Mouse (Mus musculus) neural tube, embryonic 12.5 days (tissue): ENCODE measurements around the gene Fam234a. TPM values are rescaled to one million over a fixed set of nuclear protein-coding genes. Genes with fewer than 3 reads are reported as not detected.
A peak's percentile ranks its signal among the peaks of the same experiment; 100 is the strongest.

ENCODE experiments used
- ATAC-seq: fragments of 200-750 bp; cut with Nextera tagmentation; 2 replicates; pipeline ENCODE4 v1.8.0; 2017; ENCODE audit warnings: low read depth, mild to moderate bottlenecking, moderate TSS enrichment, moderate library complexity; ENCODE audit not compliant: low FRiP score
- H3K27ac ChIP-seq: fragments of 300-500 bp; sonication (generic); 2 replicates; pipeline ENCODE4 v1.5.1; 2016
- H3K27me3 ChIP-seq: fragments of 300-500 bp; sonication (generic); replicated peaks from 2 replicates; pipeline ENCODE4 v1.6.1; 2016; ENCODE audit warnings: mild to moderate bottlenecking
- H3K36me3 ChIP-seq: fragments of 300-500 bp; sonication (generic); 2 replicates; pipeline ENCODE4 v1.6.1; 2016; ENCODE audit warnings: mild to moderate bottlenecking
- H3K4me1 ChIP-seq: fragments of 300-500 bp; sonication (generic); 2 replicates; pipeline ENCODE4 v1.6.1; 2016
- H3K4me2 ChIP-seq: fragments of 300-500 bp; sonication (generic); replicated peaks from 2 replicates; pipeline ENCODE4 v1.6.1; 2016; ENCODE audit warnings: mild to moderate bottlenecking
- H3K4me3 ChIP-seq: fragments of 300-500 bp; sonication (generic); 2 replicates; pipeline ENCODE4 v1.5.1; 2016
- H3K9ac ChIP-seq: fragments of 300-500 bp; sonication (generic); 2 replicates; pipeline ENCODE4 v1.6.1; 2016; ENCODE audit warnings: mild to moderate bottlenecking
- H3K9me3 ChIP-seq: fragments of 300-500 bp; sonication (generic); 2 replicates; pipeline ENCODE4 v1.6.1; 2016; ENCODE audit warnings: mild to moderate bottlenecking
- WGBS: fragments of 180-500 bp; shearing (Covaris S2); methylation state at CpG from one replicate; pipeline ENCODE4 v1.1.7; 2016; 5-methylcytosine and 5-hydroxymethylcytosine counted together
- polyA plus RNA-seq: library from polyadenylated mRNA; unstranded; fragments of >200 nt; fragmentation: Nextera tagmentation; extraction: Ambion mirVana; gene quantifications from 2 replicates; pipeline ENCODE4 v1.2.1, GENCODE M21; 2016

Fam234a gene
- polyA plus RNA-seq, 1 experiment from 2014 or later: 28.6 TPM

DNA sequence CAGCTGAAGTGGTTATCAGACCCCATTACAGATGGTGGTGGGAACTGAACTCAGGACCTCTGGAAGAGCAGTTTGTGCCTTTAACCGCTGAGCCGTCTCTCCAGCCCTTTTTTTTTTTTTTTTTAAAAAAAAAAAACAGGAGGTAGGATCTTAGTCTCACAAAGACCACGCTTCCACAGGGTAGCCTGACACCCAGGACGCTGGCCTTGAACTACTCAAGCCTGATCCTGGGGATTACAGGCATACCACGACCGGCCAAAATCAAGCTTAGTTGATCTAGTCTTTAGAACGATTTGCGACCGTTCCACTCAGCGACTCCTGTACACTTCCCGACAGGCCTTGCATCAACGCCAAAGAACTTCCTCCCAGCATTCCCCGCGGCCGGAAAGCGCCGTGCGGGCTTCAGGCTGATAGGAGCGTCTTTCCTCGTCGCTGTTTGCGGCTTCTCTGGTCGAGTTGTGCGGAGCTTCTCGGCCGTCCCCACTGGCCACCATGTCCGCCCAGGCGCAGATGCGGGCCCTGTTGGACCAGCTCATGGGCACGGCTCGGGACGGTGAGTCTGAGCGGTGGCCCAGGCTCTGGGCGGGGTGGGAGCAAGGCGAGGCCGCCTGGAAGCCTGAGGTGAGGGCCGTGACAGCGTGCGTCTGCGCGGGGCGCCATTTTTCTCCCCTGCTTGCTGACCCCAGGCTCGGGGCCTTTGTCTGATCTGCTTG is 8.7 kb upstream of the Fam234a start, which contains the start of gene Luc7l:
Gene Luc7l, plus strand, starts transcription at position 358 of the 713 bp plus-strand sequence.
- peak within 1 kb of the TSS; percentile 95 for H3K9ac ChIP-seq
- H3K27ac ChIP-seq: peak within 1 kb of the TSS; percentile 91
- ATAC-seq: peak; percentile 92
- no peaks in the 10 kb centered on the region for H3K27me3 ChIP-seq
- H3K4me2 ChIP-seq: peak within 1 kb of the TSS; percentile 68
- H3K36me3 ChIP-seq: peaks cover 15% of the 10 kb centered on the region
- peak within 1 kb of the TSS; percentile 99 for H3K4me3 ChIP-seq
- H3K4me1 ChIP-seq: peaks cover 9% of the 10 kb centered on the region
- WGBS: under 1% methylated on average over 43 of the region's 43 CpGs
- no peaks in the 10 kb centered on the region for H3K9me3 ChIP-seq

DNA sequence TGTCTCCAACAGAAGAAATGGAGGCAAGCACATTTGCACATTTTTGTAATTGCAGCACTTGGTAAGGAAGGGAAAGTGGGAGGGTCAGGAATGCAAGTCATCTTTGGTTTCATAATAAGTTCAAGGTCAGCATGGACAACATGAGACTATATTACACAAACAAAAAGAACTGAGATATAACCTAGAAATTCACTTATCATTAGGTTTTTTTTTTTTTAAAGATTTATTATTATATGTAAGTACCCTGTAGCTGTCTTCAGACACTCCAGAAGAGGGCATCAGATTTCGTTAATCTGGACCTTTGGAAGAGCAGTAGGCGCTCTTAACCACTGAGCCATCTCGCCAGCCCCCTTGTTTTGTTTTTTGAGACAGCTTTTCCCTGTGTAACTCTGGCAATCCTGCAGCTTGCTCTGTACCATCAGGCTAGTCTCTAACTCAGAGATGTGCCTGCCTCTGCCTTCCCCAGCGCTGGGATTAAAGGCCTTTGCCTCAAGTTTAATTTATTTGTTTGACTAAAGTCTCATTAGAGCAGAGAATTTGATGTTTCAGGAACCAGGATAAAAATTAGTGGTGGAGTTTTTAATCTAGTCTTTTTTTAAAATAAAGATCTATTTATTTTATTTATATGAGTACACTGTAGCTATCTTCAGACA is 8.0 kb upstream of the Fam234a start:
- H3K36me3 ChIP-seq: peaks cover 8% of the 10 kb centered on the region
- 63% methylated on average over 4 of the region's 4 CpGs for WGBS
- no peaks in the 10 kb centered on the region for H3K27me3 ChIP-seq
- H3K4me1 ChIP-seq: peaks cover 9% of the 10 kb centered on the region
- ATAC-seq: no peak
- peak overlapping the region; percentile 68 for H3K4me2 ChIP-seq
- H3K4me3 ChIP-seq: peak overlapping the region; percentile 99; the same call in 1 of the 2 replicates
- H3K9me3 ChIP-seq: no peaks in the 10 kb centered on the region
- H3K27ac ChIP-seq: no peak overlapping the region
- H3K9ac ChIP-seq: no peak overlapping the region

DNA sequence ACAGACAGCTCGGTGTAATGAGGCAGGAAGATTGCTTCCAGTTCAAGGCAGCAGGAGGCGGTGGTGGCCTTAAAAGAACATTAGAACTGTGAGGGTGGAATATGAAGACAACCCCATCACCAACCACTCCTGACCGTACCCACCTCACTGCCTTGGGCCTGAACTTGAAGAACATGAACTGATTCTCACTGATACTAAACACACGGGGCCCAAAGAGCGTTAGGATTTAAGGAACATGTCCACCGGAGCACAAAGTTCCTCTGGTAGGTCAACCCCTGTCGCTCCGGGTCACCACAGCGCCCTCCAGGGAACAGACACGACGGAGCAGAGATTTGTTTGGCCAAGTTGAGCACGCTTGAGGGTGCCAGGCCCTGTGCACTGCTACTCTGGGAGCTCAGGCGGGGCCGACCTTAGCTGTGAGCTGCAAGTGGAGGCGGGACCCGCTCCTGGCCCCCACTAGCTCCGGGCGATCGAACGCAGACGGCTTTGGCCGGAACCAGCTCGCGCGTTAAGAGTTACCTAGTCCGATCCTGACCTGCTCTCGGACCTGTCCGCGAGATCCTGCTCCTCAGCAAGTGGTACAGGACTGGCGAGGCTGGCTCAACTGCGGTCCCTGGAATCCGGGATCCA is 456 bp downstream of the Fam234a start:
- H3K9me3 ChIP-seq: no peaks in the 10 kb centered on the region
- peak; percentile 87 for ATAC-seq
- H3K27me3 ChIP-seq: no peaks in the 10 kb centered on the region
- peak overlapping the region; percentile 60 for H3K4me3 ChIP-seq
- H3K4me2 ChIP-seq: peak overlapping the region; percentile 73
- WGBS: under 1% methylated on average over 32 of the region's 32 CpGs
- H3K9ac ChIP-seq: peak overlapping the region; percentile 54
- H3K27ac ChIP-seq: no peak overlapping the region
- no peaks in the 10 kb centered on the region; the same call in 1 of the 2 replicates for H3K4me1 ChIP-seq
- no peaks in the 10 kb centered on the region for H3K36me3 ChIP-seq

DNA sequence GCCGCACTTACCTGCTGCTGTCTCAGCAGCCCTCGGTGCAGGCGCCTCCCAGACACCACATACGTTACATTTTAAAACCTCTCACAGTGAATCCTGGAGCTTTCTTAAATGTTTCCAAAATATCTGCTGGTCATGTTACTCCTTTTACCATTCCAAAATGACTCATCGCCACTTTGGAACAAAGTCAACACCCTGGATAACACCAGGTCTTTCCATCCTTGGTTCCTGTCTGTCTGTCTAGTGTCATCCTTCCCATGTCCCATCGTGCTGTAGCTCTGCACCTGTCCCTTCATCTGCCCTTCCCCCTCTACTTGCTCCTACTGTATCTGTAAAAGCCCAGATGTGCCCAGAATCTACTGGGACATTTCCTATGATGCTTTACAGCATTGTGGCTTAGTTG is 3.1 kb downstream of the Fam234a start:
- H3K9ac ChIP-seq: no peak overlapping the region
- no peaks in the 10 kb centered on the region for H3K36me3 ChIP-seq
- no peak for ATAC-seq
- H3K9me3 ChIP-seq: no peaks in the 10 kb centered on the region
- no peak overlapping the region for H3K27ac ChIP-seq
- H3K4me2 ChIP-seq: no peak overlapping the region
- no peak overlapping the region for H3K4me3 ChIP-seq
- 84% methylated on average over 6 of the region's 6 CpGs for WGBS
- no peaks in the 10 kb centered on the region; the same call in none of the 2 replicates for H3K4me1 ChIP-seq
- no peaks in the 10 kb centered on the region for H3K27me3 ChIP-seq

DNA sequence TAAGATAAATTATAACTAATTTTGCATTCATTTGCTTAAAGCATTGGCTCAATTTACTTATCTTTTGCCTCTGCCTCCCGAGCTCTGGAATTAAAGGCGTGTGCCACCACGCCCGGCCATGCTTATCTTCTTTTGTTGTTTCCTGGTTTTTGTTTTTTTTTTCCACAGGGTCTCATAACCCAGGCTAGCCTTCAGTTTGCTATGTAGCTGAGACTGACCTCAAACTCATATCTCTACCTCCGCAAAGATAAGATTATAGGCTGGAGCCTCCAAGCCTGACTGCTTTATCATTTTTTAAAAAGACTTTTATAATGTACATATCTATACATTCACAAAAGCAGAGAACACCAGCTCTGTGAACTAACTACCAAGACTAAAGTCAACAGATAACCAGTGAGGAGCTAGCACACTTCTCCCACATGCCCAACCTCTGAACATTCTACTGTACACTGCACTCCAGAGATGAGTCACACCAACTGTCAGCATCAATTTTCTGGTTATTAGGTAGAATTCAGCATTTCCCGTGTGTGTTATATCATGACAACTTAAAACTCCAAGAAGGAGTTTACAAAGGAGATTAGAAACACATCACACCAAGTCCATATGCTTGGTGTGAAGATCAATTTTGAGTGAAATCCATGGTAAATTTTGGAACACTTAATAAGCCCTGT is 3.8 kb downstream of the Fam234a start:
- Histone ChIP-seq H3K9ac (no peak overlapping the region), H3K36me3 (no peaks in the 10 kb centered on the region), H3K27ac (no peak overlapping the region), H3K27me3 (no peaks in the 10 kb centered on the region), H3K4me2 (no peak overlapping the region), H3K9me3 (no peaks in the 10 kb centered on the region), H3K4me3 (no peak overlapping the region), H3K4me1 (peaks cover 5% of the 10 kb centered on the region)
- ATAC-seq: no peak
- WGBS: 85% methylated on average over 6 of the region's 6 CpGs

DNA sequence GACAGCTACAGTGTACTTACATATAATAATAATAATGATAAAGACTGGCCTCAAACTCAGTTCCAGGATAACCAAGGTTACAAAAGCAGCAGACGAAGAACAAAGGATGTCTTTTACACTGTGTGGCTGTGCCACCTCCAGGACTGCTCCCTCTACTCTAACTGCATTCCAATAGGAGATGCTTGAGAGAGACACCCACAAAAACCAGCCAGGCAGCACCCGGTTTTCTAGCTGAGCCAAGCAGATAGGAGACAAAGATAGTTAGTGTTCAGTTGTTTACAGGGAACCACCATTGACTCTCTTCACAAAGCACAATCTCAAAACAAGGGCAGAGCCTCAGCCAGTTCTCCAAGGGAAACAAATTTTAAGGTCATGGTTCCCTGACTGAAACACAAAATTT is 4.5 kb downstream of the Fam234a start:
- peaks cover 9% of the 10 kb centered on the region for H3K4me1 ChIP-seq
- H3K9me3 ChIP-seq: no peaks in the 10 kb centered on the region
- no peak overlapping the region for H3K9ac ChIP-seq
- no peak overlapping the region for H3K4me3 ChIP-seq
- H3K36me3 ChIP-seq: no peaks in the 10 kb centered on the region
- no peaks in the 10 kb centered on the region for H3K27me3 ChIP-seq
- ATAC-seq: no peak
- no peak overlapping the region for H3K4me2 ChIP-seq
- 76% methylated on average over 2 of the region's 2 CpGs for WGBS
- no peak overlapping the region for H3K27ac ChIP-seq

DNA sequence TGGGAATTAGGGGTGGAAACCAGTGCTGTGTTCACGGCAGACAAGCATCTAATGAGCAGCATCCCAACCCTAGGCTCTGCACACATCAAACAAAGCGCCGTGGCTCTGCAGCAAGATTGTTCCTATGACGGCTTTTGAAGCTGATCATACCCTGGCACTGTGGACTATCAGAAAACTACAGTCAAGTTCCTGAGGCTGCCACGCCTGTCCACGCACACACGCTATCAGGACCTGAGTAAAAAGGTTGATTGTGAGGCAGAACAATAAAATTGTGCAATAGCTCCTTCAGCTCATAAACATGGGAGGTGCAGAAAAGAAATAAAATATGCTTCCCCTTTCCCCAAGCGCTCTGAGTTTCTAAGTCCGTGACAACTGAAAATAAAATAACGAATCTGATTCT is 6.4 kb downstream of the Fam234a start:
- no peak overlapping the region for H3K27ac ChIP-seq
- no peaks in the 10 kb centered on the region for H3K36me3 ChIP-seq
- 85% methylated on average over 10 of the region's 10 CpGs for WGBS
- no peak overlapping the region for H3K4me3 ChIP-seq
- H3K27me3 ChIP-seq: no peaks in the 10 kb centered on the region
- no peak overlapping the region for H3K9ac ChIP-seq
- H3K4me2 ChIP-seq: no peak overlapping the region
- ATAC-seq: no peak
- H3K9me3 ChIP-seq: no peaks in the 10 kb centered on the region
- peaks cover 9% of the 10 kb centered on the region for H3K4me1 ChIP-seq

DNA sequence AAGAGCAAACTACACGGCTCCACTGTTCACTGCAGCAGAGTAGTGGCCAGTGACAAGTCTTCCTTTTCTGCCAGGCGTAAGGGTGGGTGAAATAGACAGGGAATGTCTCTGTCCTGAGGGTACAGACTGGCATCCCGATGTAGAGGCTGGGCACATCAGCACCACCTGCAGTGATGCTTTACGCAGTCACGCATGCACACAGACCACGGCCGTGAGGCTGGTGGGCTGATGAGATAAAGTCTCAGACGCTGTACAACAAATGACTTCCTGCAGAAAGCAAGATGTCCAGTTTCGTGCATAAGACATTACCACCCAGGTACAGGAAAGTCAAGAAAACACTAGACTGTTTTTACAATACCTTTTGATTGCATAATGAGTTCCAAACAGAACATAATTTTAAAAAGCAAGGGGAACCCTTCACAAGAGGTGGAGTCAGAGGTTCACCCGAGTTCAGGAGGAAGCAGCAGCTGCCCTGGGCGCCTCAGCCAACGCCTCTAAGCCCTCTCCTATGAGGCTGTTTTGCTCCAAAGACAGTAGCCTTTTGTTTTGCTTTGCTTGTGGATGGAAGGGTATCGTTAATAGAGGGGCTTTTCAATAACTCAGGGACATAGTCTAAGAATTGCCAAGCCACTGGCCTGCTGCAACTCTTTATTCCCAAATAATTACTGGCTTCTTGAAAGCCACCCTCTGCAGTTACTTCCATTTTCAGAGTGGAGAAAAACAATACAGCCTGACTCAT is 8.8 kb downstream of the Fam234a start:
- no peak for ATAC-seq
- Histone ChIP-seq H3K4me3 (no peak overlapping the region), H3K27ac (no peak overlapping the region), H3K4me2 (no peak overlapping the region), H3K4me1 (peaks cover 9% of the 10 kb centered on the region), H3K9me3 (no peaks in the 10 kb centered on the region), H3K27me3 (no peaks in the 10 kb centered on the region), H3K36me3 (no peaks in the 10 kb centered on the region), H3K9ac (no peak overlapping the region)
- WGBS: 51% methylated on average over 13 of the region's 13 CpGs

DNA sequence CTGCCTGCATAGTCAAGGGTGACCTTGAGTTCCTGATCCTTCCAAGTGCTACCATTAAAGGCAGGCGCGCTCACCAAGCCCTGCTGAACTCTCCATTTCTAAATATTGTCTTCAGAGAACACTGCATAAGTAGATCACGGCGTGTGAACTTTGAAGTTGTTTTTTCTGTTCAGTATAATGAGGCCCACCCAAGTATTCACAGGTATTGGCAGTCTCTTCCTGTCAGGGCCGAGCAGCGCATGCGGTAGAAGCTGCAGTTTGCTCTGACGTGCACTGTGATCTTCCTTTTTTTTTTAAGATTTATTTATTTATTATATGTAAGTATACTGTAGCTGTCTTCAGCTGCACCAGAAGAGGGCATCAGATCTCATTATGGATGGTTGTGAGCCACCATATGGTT is 9.7 kb downstream of the Fam234a start:
- ATAC-seq: no peak
- 93% methylated on average over 8 of the region's 8 CpGs for WGBS
- no peaks in the 10 kb centered on the region for H3K27me3 ChIP-seq
- H3K27ac ChIP-seq: no peak overlapping the region
- no peaks in the 10 kb centered on the region for H3K36me3 ChIP-seq
- no peak overlapping the region for H3K4me2 ChIP-seq
- no peak overlapping the region for H3K9ac ChIP-seq
- no peaks in the 10 kb centered on the region for H3K9me3 ChIP-seq
- H3K4me3 ChIP-seq: no peak overlapping the region
- H3K4me1 ChIP-seq: peaks cover 9% of the 10 kb centered on the region

DNA sequence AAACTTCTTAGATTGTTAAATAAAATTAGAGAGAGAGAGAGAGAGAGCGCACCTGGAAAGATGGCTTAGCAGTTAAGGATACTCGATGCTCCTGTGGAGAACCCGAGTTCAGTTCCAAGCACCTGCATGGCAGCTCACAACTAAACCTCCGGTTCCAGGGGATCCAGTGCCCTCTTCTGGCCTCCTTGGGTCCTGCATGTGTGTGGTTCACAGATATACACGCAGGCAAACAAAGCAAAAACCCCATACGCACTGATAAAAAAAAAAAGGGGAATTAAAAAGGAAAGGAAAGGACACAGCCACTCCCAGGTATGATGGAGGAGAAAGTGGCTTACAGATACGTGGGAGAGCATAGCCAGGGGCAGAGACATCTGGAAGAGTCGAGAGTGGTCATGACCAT is 11.2 kb downstream of the Fam234a start:
- no peaks in the 10 kb centered on the region for H3K9me3 ChIP-seq
- ATAC-seq: no peak
- H3K9ac ChIP-seq: no peak overlapping the region
- H3K27me3 ChIP-seq: no peaks in the 10 kb centered on the region
- WGBS: 76% methylated on average over 8 of the region's 8 CpGs
- no peaks in the 10 kb centered on the region for H3K36me3 ChIP-seq
- peaks cover 9% of the 10 kb centered on the region for H3K4me1 ChIP-seq
- H3K4me3 ChIP-seq: no peak overlapping the region
- no peak overlapping the region for H3K27ac ChIP-seq
- H3K4me2 ChIP-seq: no peak overlapping the region

DNA sequence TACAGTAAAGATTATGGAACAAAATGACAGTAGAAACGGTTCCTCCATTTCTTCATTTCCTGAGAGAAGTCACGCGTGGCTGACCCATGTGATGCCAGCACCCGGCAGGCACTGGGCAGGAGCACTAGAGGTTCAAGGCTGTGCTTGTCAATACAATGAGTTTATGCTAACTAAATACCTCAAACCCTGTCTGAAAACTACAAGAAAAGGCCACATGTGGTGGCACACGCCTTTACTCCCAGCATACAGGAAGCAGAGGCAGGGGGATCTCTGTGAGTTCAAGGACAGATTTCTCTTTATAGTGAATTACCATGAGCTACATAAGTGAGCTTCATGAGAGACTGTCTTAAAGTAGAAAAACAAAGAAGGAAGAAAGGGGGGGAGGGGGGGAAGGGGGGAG is 12.9 kb downstream of the Fam234a start:
- peaks cover 9% of the 10 kb centered on the region for H3K4me1 ChIP-seq
- 89% methylated on average over 5 of the region's 5 CpGs for WGBS
- no peaks in the 10 kb centered on the region for H3K9me3 ChIP-seq
- H3K27ac ChIP-seq: no peak overlapping the region
- no peak for ATAC-seq
- H3K9ac ChIP-seq: no peak overlapping the region
- H3K4me3 ChIP-seq: no peak overlapping the region
- no peaks in the 10 kb centered on the region for H3K27me3 ChIP-seq
- no peak overlapping the region for H3K4me2 ChIP-seq
- no peaks in the 10 kb centered on the region for H3K36me3 ChIP-seq
